Mouse (Mus musculus) adipocyte (in vitro differentiated cells): ENCODE measurements around the gene Tmem262.

Source experiments
- DNase-seq: peaks from one replicate; pipeline ENCODE4 v3.0.0-alpha.2; 2016; ENCODE audit warnings: low spot score

Tmem262 gene

DNA sequence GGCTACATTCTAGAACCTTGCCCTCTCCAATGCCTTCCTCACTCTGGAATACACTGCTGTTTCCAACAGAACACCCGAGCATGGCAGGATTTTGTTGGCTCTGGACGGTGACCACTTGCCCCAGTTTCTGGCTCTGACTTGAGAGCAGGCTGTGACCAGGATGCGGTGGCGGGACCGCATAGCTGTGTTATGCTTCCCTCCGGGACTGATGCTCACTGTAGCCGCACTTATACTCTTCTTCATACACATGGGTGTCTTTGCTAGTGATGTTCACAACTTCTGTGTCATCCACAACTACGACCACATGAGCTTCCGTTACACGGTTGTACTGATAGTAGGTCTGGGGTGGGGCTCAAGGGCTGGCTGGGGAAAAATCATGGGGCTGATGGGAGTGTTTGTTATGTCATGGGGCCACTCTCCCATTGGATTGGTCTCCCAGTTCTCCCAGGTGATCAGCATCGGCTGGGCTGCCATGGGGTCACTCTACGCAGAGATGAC, at the start of gene Tmem262:
Gene Tmem262, plus strand, starts transcription at position 51 of the 498 bp plus-strand sequence.
- no peak for DNase-seq

DNA sequence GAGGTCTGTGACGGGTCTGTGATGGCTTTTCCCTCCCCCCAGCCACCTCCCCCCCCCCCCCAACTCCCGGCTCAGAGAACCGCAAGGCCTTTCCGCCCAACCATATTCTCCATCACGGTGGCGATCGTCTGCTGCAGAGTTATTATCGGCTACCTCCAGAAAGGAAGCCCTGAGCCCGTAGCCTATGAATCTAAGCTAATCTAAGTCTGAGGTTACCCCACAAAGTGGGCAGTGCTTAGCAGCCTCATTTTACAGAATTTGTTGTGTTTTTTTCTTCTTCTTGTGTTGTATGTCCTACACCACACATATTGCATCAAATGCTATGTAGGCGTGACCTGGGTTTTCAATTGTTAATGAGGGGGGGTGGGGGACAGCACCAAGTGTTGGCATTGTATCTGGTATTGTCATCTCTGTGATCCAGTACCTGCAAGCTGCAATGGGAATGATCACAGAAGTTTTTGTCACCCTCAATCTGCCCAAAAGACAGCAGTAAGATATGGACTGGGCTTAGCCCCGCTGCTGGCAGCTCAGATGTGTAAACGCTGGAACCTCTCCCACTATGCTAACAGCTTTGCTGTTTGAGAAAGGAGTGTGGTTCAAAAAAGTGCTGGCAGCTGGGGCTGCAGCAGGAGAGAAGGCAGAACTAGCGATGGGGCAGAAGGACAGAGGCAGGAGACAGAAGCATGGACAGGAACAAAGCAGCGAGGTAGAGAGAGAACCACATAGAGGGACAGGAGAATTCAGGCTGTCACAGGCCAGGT, 49.1 kb upstream of the Tmem262 start:
- peak; percentile 81 for DNase-seq

- peak; percentile 63 for DNase-seq
These were observed 43.8 kb upstream of the Tmem262 start for GRCm38 (mm10) chr19:6035966-6036585.

- no peak for DNase-seq
These were observed 42.1 kb upstream of the Tmem262 start for GRCm38 (mm10) chr19:6037695-6038094.

GRCm38 (mm10) chr19:6038326-6038725, 41.5 kb upstream of the Tmem262 start:
- no peak for DNase-seq

- DNase-seq, result no peak
These were observed 39.8 kb upstream of the Tmem262 start for GRCm38 (mm10) chr19:6040002-6040401.

DNA sequence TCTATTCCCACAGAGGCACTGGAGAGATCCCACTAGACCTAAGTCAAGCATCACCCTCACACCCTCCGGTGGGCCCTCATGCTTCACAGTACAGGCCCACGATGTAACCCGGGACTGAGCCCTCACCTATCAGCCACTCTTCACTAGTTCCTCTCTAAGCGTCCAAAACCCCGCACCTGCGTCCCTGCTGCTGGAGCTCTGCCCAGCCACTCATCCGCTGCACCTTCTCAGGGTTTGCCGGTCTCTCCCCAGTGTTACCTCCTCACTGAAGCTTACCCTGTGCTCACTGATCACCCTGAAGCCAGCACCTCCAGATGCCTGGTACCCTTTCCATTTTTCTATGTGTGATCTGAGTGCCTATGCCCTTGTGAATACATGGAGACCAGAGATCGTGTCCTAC, 37.5 kb upstream of the Tmem262 start:
- DNase-seq, result no peak

GRCm38 (mm10) chr19:6044102-6044501, 35.7 kb upstream of the Tmem262 start:
- DNase-seq, result peak; percentile 82

DNA sequence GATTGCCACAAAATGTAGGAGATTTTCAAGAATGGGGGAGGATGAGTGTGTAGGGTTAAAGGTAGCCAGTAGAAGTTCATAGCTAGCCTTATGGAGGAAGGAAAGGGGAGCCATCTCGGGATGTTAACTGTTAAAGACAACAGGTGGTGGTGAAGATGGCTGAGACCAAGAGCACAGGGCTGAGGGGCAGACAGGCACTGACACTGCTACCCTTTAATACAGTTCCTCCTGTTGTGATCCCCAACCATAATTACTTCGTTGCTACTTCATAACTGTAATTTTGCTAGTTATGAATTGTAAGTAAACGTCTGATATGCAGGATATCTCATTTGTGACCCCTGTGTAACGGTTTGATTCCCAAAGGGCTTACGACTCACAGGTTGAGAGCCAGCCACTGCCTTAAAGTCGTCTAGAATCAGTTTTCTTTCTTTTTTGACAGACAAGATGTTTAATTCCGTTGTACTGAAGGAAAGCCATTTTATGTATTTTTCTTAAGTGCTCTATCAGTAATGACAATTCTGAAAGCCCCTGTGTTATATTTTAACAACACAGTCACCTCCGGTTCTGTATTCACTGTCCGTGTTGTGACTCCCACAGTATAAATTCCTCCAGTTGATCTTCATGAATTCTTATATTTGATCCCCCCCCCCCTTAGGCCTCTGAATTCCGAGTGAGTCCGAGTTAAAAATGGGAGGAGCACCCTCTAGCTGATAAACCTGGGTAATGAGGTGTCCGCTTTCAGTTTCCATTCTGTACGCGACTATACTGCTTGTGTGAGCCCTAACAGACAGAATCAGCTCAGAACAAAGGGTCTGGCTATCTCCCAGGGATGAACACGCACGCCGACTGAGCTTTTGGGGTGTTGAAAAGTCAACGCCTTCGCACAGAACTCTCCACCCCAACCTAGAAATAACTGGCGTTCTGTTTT, 34.2 kb upstream of the Tmem262 start:
- DNase-seq, result peak; percentile 77

- DNase-seq, result peak; percentile 97
These were observed 33.3 kb upstream of the Tmem262 start, which contains the start of gene Syvn1 for GRCm38 (mm10) chr19:6046294-6047153. Syvn1 (plus strand) TSS chr19:6046576.

- peak; percentile 42 for DNase-seq
These were observed 32.5 kb upstream of the Tmem262 start for GRCm38 (mm10) chr19:6047154-6047898.

DNA sequence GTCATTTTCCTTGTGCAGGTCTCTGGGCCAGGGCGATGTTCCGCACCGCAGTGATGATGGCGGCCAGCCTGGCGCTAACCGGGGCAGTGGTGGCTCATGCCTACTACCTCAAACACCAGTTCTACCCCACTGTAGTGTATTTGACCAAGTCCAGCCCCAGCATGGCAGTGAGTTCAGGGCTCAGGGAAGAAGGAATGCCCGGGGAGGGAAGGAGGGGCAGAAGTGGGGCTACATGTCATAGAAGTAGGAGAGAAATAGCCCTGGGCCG, 32.0 kb upstream of the Tmem262 start:
- no peak for DNase-seq

DNA sequence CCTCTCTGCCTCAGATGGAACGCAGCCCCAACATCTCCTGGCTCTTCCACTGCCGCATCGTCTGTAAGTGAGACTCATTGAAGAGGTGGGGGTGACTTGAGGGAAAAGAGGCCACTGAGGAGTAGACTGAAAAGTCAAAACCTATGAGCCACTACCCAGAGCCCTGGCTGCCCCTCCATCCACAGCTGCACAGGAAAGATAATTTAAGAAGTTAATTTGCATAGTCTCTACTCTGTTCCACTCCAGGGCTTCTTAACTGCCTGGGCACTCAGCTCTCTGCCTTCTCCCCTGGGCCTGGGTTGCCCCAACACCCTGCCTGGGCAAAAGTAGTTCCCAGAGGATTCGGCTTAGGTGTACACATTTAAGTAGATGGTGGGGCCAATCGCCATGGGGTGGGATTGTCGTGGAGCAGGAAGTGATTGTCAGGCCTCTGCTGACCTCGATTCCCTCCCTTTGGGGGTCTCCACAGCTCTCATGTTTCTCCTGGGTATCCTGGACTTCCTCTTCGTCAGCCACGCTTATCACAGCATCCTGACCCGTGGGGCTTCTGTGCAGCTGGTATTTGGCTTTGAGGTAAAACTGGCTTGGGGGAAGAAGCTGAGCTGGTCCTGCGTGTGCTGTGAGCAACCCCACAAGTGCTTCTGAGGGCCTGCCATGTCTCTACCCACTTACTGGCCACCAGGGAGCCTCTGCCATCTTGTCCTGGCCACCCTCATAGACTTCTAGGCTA, 31.0 kb upstream of the Tmem262 start:
- no peak for DNase-seq

GRCm38 (mm10) chr19:6052516-6052915, 27.3 kb upstream of the Tmem262 start:
- DNase-seq, result peak; percentile 71

- no peak for DNase-seq
These were observed 25.5 kb upstream of the Tmem262 start for GRCm38 (mm10) chr19:6054296-6054695.

- no peak for DNase-seq
These were observed 23.1 kb upstream of the Tmem262 start for GRCm38 (mm10) chr19:6056696-6057095.

GRCm38 (mm10) chr19:6057313-6058096, 22.3 kb upstream of the Tmem262 start, which contains the start of the genes Mrpl49 and Fau:
Mrpl49 (minus strand) TSS chr19:6057785.
Fau (plus strand) TSS chr19:6057844.
- DNase-seq, result peak; percentile 98

- DNase-seq, result peak; percentile 33
These were observed 21.3 kb upstream of the Tmem262 start for GRCm38 (mm10) chr19:6058513-6058912.

GRCm38 (mm10) chr19:6058966-6059365, 20.9 kb upstream of the Tmem262 start:
- no peak for DNase-seq
